In genomic region chr12:51470881-51471280, GRCm38 (mm10) we compare ENCODE assay signal across 31 mouse cellular contexts.
"Had no signal": no experiment of that assay in that cellular context is flagged by ENCODE, and none has a peak within 500 bp of the region (broad histone marks: within the 10 kb centered on the region; RNA-seq: fewer than 3 reads in every experiment).

No protein-coding gene starts in this region.

- H3K4me2 ChIP-seq: heart, embryonic 11.5 days; heart, embryonic 12.5 days; heart, embryonic 13.5 days; heart, embryonic 15.5 days; hindbrain, embryonic 12.5 days; hindbrain, embryonic 13.5 days; hindbrain, embryonic 14.5 days; hindbrain, embryonic 15.5 days; intestine, embryonic 15.5 days; kidney, embryonic 15.5 days had no signal

- H3K36me3 ChIP-seq: heart, embryonic 10.5 days; heart, embryonic 12.5 days; heart, embryonic 13.5 days; heart, embryonic 15.5 days; hindbrain, embryonic 10.5 days; hindbrain, embryonic 12.5 days; hindbrain, embryonic 13.5 days; hindbrain, embryonic 15.5 days; intestine, embryonic 15.5 days; kidney, embryonic 15.5 days had no signal

- H3K4me3 ChIP-seq: heart, embryonic 10.5 days; heart, embryonic 12.5 days; heart, embryonic 13.5 days; heart, embryonic 15.5 days; hindbrain, embryonic 10.5 days; hindbrain, embryonic 12.5 days; hindbrain, embryonic 13.5 days; hindbrain, embryonic 15.5 days; intestine, embryonic 15.5 days; kidney, embryonic 15.5 days; layer of hippocampus, adult 2 months had no signal

- ATAC-seq: hindbrain, embryonic 16.5 days; hindbrain, postnatal 0 days; inflammation-experienced regulatory T-cells, adult 6 months; intestine, embryonic 15.5 days; intestine, embryonic 16.5 days; intestine, postnatal 0 days had no signal

- H3K4me1 ChIP-seq: heart, embryonic 10.5 days; heart, embryonic 12.5 days; heart, embryonic 13.5 days; heart, embryonic 15.5 days; hindbrain, embryonic 10.5 days; hindbrain, embryonic 12.5 days; hindbrain, embryonic 13.5 days; hindbrain, embryonic 15.5 days; intestine, embryonic 15.5 days; kidney, embryonic 15.5 days had no signal

- H3K27me3 ChIP-seq: heart, embryonic 12.5 days; heart, embryonic 13.5 days; heart, embryonic 15.5 days; hindbrain, embryonic 12.5 days; hindbrain, embryonic 13.5 days; hindbrain, embryonic 15.5 days; intestine, embryonic 15.5 days; kidney, embryonic 15.5 days had no signal

- DNase-seq: heart, postnatal 10 days; heart, postnatal 14 days; heart, postnatal 36 days; heart, postnatal 4 days; kidney, adult 11 months; kidney, adult 18-20 months; kidney, postnatal 10 days; kidney, postnatal 14 days; kidney, postnatal 25 days; kidney, postnatal 4 days; layer of hippocampus, adult 9-11 months; layer of hippocampus, postnatal 36 days had no signal

- H3K9ac ChIP-seq: heart, embryonic 12.5 days; heart, embryonic 13.5 days; heart, embryonic 15.5 days; hindbrain, embryonic 12.5 days; hindbrain, embryonic 13.5 days; hindbrain, embryonic 14.5 days; hindbrain, embryonic 15.5 days; intestine, embryonic 15.5 days; kidney, embryonic 15.5 days had no signal

- H3K9me3 ChIP-seq: heart, embryonic 10.5 days; heart, embryonic 15.5 days; hindbrain, embryonic 10.5 days; hindbrain, embryonic 12.5 days; hindbrain, embryonic 13.5 days; hindbrain, embryonic 15.5 days; intestine, embryonic 15.5 days; kidney, embryonic 15.5 days had no signal

- H3K27ac ChIP-seq: heart, embryonic 10.5 days; heart, embryonic 13.5 days; heart, embryonic 15.5 days; hindbrain, embryonic 10.5 days; hindbrain, embryonic 12.5 days; hindbrain, embryonic 13.5 days; hindbrain, embryonic 14.5 days; hindbrain, embryonic 15.5 days; hindbrain, postnatal 0 days; intestine, embryonic 15.5 days; kidney, embryonic 15.5 days; kidney, postnatal 0 days; layer of hippocampus, adult 2 months had no signal
